Mouse (Mus musculus) spleen, postnatal 14 days (tissue): Measurements from ENCODE around the gene Tuft1.
"Not testable (repeated sequence)": the region's sequence is repeated elsewhere in the genome, so short reads cannot be mapped to it uniquely, and the experiment has no call there.

ENCODE experiments used
- DNase-seq, 2 experiments: peaks; one replicate each; pipeline ENCODE4 v3.0.0; 2021 to 2022; ENCODE audit warnings: low spot score in 2 of 2

Gene Tuft1

DNA sequence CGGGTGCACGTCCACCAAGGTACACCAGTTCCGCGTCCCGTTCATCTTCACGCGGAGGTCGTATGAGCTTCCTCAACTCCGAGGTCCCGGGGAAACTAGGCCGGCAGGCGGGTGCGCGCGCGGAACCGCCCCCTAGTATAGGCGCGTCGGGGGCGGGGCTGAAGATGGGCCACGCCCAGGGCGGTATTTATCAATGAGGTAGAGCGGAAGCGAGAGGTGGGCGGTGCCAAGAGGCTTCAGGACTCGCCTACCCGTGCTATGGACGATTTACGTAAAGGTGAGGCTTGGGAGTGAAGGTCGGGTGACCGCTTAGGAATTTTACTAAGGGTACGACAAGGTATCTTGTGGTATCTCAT lies at the start of gene Tuft1:
Tuft1 (minus strand) TSS at position 133 of the 356 bp plus-strand sequence.
- DNase-seq, result peak; percentile 74 to 75

DNA sequence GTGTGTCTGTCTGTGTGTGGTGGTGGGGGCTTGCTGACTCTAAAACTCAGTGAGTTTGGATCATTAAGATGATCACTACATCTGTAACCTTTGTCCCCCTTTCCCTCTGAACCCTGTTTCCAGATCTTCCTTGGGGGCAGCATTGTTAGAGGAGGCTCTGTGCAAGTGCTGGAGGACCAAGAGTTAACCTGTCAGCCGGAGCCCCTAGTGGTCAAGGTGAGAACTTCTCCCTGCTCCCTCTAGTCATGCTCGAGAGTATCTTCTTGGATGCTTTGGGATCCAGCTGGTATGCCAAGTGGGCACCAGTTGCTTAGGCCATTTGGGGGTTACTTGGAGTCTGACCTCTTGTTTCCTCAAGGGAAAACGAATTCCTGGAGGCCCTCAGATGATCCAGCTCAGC lies 44.7 kb upstream of the Tuft1 start:
- DNase-seq, result peak in 1 of 2 experiments; percentile 43

DNA sequence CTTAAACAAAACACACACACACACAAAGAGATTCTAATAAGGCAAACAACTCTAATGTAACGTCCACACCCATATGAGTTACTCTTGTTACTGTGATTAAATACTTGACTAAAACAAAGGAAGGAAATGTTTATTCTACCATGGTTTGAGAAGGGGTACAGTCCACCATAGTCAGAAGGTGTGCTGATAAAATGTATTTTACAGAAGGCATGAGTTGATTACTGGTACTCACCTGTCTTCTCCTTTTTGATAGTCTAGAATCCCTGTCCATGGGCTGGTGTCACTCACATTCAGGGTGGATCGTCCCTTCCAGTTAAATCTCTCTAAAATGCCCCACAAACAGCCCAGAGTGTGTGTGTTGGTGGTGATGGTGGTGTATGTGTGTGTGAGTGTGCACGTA lies 44.2 kb upstream of the Tuft1 start:
- DNase-seq, result no peak

DNA sequence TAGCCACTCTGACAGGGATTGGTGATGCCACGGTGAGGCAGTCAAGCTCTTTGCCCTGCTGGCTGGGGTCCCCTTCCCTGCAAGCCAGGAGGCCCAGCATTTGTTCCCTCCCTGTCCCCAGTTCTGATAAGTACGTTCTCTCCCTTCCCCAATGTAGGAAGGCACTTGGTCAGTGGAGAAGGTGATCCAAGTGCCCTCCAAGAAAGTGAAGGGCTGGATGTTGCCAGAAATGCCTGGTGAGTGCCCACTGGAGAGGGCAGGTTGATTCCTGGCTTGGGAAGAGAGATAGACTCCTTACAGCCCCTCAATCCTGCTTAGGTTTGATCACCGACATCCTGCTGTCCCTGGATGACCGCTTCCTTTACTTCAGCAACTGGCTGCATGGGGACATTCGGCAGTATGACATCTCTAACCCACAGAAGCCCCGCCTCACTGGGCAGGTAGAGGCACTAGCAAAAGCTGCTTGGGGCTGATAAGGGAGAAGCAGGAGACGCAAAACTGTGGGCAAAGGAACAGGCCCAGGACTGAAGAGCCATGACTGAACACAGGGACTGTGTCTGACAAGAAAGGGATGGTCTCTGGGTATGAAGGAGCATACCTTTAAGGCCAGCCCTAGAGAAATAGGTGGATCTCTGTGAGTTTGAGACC lies 43.6 kb upstream of the Tuft1 start:
- DNase-seq, result peak; percentile 41 to 50

DNA sequence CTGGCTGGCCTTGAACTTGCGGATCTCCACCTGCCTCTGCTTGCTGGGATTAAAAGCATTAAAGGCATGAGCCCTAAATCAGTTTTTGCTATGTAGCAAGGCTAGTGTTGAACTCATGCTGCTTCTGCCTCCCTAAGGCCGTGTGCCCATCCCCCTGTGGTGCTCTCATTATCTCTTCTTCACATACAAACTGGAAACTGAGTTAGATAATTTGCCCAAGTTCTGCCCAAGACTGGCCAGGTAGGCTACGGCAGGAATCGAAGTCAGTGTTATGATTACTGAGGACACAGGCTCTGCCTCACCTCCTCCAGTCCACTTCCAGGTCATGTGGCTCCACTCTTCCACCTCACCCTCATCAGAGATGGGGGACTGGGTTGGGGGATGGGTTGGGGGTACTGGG lies 37.6 kb upstream of the Tuft1 start:
- DNase-seq, result not testable (repeated sequence)

DNA sequence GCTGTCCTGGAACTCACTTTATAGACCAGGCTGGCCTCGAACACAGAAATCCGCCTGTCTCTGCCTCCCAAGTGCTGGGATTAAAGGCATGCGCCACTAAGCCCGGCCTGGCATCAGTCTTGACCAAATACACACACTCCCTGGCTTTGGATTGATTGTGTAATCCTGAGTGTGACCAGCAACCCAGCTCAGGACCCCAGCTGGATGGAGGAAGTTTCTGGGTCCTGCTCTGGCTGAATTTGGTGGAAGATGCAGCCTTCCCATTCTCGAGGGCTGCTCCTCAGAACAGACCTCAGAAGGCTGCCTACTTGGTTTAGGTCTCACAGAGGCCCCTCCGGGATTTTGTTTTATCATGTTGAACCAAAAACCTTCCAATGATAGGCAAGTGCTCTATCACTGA lies 36.9 kb upstream of the Tuft1 start:
- not testable (repeated sequence) for DNase-seq

DNA sequence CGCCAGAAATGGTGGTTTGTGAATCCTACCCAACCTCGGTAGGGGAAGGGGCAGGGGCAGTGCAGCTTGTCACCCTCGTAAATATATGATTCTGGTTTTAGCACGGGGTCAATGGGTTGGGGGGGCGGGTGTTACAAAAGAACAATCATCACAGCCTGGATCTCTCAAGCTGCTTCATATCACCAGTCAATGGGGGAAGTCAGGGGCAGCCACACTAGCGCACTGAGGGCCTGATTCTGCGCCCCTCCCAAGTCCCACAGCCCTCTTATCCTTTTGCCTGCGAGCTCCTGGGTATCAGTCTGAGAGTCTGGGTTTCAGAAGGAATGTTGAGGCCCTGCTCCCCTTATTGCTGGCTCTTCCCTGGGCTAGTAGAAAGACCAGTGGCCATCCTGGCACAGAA lies 35.2 kb upstream of the Tuft1 start:
- not testable (repeated sequence) for DNase-seq

DNA sequence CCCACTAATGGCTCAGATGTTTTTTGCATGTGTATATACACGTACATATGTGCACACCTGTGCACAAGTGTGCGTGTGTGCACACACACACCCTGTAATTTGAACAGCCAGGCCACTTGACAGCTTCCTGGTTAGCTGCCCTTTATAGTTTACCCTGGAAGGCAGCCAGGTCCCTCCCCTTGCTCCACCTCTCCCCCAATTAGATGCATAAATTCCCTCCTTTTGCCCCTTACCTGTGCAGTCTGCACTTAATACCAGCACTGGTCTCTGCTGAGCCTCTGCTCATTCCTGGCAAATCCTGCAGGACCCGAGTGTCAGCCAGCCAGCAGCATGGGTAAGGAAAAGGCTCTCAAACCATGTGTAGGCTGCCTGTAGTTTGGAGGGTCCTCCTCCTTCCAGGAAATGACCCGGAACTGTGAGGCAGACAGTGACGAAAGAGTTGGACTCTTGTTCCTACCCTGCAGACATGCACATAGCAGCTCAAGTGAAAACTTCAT lies 34.7 kb upstream of the Tuft1 start, which contains the start of gene Selenbp2:
Selenbp2 (plus strand) TSS at position 228 of the 497 bp plus-strand sequence.
- DNase-seq, result no peak

DNA sequence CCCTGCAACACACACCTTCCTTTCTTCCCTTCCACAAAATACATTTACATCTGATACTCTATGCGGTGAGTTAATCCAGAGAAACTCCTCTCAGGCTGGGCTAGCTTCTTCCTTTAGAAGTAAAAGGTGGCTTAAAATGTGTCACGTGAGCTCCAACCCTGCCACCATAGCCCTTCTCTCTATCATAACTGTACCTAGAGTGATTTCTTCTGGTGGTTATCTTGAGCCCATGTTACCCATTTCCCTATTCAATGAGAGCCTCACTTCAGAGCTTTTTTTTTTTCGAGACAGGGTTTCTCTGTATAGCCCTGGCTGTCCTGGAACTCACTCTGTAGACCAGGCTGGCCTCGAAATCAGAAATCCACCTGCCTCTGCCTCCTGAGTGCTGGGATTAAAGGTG lies 33.0 kb upstream of the Tuft1 start:
- not testable (repeated sequence) for DNase-seq

DNA sequence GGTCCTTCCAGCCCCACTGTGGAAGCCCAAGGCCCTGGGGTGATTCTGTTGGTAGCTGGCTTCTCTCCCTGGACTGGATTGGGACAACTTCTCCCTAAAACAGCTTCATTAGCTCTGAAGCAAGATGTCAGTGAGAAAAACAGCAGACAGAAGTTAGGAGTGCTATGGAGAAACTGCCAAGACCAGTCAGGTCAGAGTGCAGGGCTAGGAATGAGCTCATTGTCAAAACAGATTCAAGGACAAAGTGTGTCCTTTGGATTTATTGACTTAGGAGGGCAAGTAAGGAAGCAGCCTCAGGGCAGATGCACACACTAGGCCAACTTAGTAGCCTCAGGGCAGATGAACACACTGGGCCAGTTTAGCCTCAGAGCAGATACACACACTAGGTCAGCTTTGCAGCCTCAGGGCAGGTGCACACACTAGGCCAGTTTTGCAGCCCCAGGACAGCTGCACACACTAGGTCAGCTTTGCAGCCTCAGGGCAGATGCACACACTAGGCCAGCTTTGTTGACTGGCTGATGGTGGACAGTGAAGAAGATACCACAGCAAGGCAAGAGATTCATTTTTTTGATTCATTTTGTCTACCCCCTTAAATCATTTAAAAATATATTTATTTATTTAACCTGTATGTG lies 32.1 kb upstream of the Tuft1 start:
- DNase-seq, result no peak

DNA sequence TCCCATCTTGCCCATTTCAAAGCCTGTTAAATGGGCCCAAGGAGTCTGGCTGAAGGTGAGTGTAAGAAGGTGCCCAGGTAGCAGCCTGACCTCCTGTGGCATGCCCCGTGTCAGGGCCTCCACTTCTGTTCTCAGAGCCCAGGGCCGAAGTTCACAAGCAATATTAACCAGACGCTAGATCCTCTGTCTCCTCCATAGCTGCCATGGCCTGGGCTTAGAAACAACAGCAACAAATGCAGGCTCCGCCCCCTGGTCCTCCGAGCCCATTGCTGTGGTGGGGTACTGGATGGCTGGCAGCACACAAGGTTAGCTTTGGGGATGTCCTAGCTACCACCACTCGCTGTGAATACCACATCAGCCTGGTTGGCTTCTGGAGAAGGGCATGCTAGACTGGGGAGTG lies 31.5 kb upstream of the Tuft1 start:
- DNase-seq, result not testable (repeated sequence)

DNA sequence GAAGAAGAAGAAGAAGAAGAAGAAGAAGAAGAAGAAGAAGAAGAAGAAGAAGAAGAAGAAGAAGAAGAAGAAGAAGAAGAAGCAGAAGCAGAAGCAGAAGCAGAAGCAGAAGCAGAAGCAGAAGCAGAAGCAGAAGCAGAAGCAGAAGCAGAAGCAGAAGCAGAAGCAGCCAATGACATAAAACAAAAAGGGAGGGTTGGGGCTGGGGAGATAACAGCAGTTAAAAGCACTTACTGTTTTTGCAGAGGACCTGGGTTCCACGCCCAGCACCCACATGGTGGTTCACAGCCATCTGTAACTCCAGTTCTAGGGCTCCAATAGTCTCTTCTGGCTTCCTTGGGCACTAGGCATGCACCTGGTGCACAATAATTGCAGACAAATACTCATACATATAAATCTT lies 30.5 kb upstream of the Tuft1 start:
- not testable (repeated sequence) for DNase-seq

DNA sequence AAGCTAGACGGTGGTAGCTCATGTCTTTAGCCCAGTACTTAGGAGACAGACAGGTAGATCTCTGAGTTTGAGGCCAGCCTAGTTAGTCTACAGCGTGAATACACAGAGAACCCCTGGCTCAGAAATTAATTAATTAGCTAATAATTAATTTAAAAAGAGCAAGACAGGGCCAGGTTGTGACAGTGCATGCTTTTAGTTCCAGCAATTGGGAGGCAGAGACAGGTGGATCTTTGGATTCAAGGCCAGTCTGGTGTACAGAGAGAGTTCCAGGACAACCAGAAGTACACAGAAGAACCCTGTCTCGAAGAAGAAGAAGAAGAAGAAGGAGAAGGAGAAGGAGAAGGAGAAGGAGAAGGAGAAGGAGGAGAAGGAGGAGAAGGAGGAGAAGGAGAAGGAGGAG lies 30.0 kb upstream of the Tuft1 start:
- not testable (repeated sequence) for DNase-seq

DNA sequence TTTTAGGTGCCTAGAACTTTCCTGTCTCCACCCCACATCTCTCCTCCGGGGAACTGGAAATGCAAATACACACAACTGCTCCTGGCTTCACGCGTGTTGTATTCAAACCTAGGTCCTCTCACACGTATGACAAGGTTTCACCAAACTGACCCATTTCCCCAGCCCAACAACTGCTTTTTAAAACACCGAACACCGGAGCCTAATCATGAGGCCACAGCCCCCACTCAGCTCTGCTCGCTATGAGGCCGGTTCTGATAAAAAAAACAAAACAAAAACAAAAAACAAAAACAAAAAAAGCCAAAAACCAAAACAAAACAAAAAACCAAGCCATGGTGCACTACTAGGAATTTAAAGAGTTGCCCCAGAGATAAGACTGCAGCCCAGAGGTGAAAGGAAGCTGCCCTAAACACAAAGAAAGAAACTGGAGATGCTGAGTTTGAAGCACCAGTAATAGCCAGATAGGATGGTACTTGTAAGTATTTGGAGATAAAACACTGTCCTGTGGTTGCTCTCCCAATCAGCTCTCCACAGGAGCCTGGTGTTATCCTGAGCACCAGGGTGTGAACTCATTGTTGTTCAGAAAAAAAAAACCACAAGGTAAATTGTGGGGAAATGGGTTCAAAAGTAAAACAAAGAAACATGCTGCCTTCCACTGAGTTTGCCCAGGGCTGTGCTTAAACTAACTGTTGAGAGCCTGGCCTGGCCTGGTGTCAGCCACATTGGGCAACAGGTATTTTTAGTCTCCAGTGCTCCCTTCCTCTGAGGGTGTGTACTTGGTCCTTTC lies 27.5 kb upstream of the Tuft1 start:
- DNase-seq, result not testable (repeated sequence)

DNA sequence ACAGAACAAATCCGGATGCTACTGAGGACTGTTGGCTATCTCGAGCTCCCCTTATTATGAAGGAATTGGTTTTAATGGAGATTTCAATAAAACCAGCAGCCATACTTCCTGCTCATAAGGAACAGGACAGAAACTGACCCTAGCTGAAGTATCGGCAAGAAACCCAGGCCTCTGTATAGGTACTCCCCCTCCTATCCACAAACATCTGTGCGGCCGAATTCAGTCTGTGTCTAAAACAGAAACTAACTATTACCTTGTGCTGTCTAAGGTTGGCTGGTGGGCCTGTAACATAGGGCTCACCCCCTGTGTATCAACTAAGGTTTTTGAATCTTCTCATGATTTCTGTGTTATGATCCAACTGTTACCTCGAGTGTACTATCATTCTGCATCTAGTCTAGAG lies 25.0 kb upstream of the Tuft1 start:
- DNase-seq, result no peak

DNA sequence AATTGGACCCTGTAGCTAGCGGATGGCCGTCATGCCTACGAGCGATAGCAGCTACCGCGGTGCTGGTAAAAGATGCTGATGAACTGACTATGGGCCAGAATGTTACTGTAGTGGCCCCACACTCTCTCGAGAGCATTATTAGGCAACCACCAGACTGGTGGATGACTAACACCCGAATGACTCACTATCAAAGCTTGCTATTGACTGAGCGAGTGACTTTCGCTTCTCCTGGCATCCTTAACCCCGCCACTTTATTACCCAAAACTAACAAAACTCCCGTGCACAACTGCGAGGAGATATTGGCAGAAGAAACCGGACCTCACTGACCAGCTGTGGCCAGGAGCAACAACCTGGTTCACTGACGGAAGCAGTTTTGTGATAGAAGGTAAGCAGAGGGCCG lies 22.1 kb upstream of the Tuft1 start:
- no peak for DNase-seq

DNA sequence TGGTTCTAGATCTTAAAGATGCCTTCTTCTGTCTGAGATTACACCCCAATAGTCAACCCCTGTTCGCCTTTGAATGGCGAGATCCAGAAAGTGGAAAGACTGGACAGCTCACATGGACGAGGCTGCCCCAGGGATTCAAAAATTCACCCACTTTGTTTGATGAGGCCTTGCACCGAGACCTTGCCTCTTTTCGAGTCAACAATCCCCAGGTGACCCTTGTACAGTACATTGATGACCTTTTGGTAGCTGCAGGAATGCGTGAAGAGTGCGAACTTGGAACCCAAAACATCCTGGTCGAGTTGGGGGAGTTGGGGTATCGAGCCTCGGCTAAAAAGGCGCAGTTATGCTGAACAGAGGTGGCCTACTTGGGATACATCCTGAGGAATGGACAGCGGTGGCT lies 21.4 kb upstream of the Tuft1 start:
- not testable (repeated sequence) for DNase-seq

DNA sequence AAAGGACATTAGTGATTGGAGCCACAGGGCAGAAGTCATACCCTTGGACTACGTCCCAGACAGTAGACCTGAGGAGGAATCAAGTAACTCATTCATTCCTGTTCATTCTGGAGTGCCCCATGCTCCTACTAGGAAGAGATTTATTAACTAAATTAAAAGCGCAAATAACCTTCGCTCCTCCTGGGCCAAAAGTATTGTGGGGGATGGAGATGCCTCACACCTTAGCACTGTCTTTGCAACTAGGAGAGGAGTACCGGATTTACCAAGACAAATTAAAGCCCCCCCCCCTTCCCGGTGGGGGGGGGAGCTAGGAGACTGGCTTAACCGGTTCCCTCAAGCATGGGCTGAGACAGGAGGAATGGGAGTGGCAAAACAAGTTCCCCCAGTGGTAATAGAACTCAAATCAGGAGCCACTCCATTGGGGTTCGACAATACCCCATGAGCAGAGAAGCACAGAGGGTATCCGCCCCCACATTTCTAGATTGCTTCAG lies 20.7 kb upstream of the Tuft1 start:
- DNase-seq, result no peak

DNA sequence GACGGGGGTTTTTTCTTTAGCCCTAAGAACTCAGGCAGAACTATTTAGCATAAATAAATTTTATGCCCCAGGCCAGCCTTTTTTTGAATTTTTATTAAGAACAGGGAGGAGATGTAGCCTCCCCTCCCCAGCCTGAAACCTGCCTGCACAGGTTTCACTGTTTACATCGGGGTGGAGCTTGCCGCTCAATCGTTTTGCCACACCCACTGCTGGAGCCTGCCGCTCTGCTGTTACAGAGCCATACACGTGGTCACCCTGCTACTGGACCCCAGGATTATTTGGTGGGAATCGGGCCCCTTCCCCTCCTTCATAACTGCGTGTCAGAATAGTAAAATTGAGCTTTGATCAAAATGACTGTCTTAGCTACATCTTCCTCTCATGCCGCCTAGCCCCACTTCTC lies 16.4 kb upstream of the Tuft1 start:
- not testable (repeated sequence) for DNase-seq

DNA sequence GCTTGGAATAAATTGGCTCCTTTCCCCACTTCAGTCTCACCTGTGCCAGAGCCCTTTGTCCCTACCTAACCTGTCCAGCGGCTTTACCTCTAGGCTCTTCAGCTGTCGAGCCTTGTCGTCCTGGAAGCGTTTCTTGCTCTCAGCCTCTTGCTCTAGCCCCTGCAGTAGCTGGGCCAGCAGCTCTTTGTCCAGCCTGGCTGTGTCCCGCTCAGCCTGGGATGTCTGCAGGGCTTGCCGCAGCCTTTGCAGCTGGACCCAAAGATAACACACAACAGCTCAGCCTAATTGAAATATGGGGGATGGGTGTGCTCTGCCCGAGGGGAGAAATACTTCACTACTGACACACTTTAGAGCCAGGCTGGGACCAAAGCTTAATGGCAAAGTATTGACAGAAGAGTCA lies 7.2 kb upstream of the Tuft1 start:
- not testable (repeated sequence) for DNase-seq

DNA sequence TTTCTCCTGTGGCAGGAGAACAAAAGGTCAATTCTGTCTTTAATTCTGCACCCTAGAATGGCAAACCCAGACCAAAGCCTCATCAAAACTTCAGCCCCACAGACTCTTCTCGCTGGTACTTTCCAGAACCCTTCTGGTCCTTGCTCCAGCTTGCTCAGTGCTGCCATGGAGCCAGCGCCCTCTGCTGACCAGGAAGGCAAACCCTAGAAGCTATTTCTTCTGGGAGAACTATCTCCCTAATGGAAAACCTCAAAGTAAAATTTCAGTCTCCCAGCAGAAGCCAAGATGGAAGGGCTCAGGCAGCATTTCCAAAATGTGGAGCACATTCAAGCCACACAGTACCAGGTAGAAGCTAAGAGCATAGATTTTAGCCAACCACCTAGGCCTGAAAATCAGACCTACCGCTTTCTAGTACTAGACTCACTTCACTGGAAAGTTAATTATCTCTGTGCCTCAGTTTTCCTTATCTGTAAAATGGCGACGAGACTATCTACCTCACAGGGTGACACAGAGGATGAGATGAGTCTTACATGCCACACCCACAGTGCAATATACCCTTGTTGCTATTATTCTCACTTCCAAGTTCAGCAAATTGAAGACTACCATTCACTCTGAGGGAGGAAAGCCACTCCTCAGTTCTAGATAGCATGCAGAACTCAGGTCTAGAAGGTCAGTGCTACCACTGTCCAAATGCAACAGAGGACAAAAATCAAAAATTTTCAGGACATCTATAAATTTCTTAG lies 6.6 kb upstream of the Tuft1 start:
- DNase-seq, result not testable (repeated sequence)

DNA sequence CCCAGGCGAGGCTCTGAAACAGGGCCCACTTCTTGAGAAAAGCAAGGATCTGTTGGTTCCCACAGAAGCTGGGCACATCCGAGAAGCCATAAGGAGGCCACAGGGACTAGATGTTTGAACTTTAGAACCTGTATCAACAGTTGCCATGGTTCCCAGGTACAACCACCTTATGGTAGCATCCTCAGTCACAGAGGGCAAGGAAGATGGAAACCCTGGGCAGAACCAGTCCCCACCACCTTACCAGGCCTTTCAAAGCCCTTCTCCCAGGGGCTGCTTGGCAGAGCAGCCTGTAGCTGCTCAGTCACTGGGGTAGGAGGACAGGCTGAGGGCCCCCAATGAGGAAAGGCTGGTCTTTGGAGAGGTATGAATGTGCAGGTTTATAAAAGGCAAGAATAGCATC lies 2.2 kb upstream of the Tuft1 start:
- not testable (repeated sequence) for DNase-seq
